Mouse (Mus musculus): Measurements from ENCODE around the gene Tgfbr3l. TPM values are rescaled to one million over a fixed set of nuclear protein-coding genes. Genes with fewer than 3 reads are reported as not detected.

Tgfbr3l gene
- polyA plus RNA-seq, 1 experiment from 2014 or later = 4.6 TPM

- DNase-seq = no peak
- 4% methylated on average over 33 of the region's 33 CpGs for WGBS
- peak within 1 kb of the TSS; percentile 35 for H3K4me2 ChIP-seq (ENCODE audit: low read length)
- no peak within 1 kb of the TSS for H3K4me3 ChIP-seq (replicated peaks; ENCODE audit: low read depth, low read length)
- H3K36me3 ChIP-seq (ENCODE audit: control insufficient read depth, insufficient read depth, low read length) = no peaks in the 10 kb centered on the region
- no peak within 1 kb of the TSS for H3K9ac ChIP-seq (replicated peaks; ENCODE audit: low read length)
- H3K4me1 ChIP-seq (ENCODE audit: control insufficient read depth, insufficient read depth, low read length) = peaks cover 4% of the 10 kb centered on the region; the same call in 1 of the 2 replicates
- H3K9me3 ChIP-seq (ENCODE audit: control insufficient read depth, low read length) = no peaks in the 10 kb centered on the region
- no peak within 1 kb of the TSS for H3K27ac ChIP-seq (replicated peaks; ENCODE audit: low read depth, low read length)
- ATAC-seq (ENCODE audit: low FRiP score, low TSS enrichment) = no peak
- peaks cover 10% of the 10 kb centered on the region; the same call in 1 of the 2 replicates for H3K27me3 ChIP-seq (ENCODE audit: control insufficient read depth, insufficient read depth, low read length)
These were observed 21.2 kb upstream of the Tgfbr3l start, which contains the start of gene Lrrc8e for GRCm38 (mm10) chr8:4226739-4227347. Gene Lrrc8e, plus strand, starts transcription at chr8:4226827.

- H3K9ac ChIP-seq (replicated peaks; ENCODE audit: low read length) = no peak overlapping the region
- H3K4me3 ChIP-seq (replicated peaks; ENCODE audit: low read depth, low read length) = no peak overlapping the region
- no peak overlapping the region for H3K27ac ChIP-seq (replicated peaks; ENCODE audit: low read depth, low read length)
- no peak overlapping the region for H3K4me2 ChIP-seq (ENCODE audit: low read length)
- WGBS = 93% methylated on average over 4 of the region's 4 CpGs
- DNase-seq = no peak
- no peaks in the 10 kb centered on the region for H3K36me3 ChIP-seq (ENCODE audit: control insufficient read depth, insufficient read depth, low read length)
- H3K27me3 ChIP-seq (ENCODE audit: control insufficient read depth, insufficient read depth, low read length) = peaks cover 10% of the 10 kb centered on the region; the same call in 1 of the 2 replicates
- no peaks in the 10 kb centered on the region for H3K9me3 ChIP-seq (ENCODE audit: control insufficient read depth, low read length)
- ATAC-seq (ENCODE audit: low FRiP score, low TSS enrichment) = no peak
- peaks cover 4% of the 10 kb centered on the region; the same call in 1 of the 2 replicates for H3K4me1 ChIP-seq (ENCODE audit: control insufficient read depth, insufficient read depth, low read length)
These were observed 20.1 kb upstream of the Tgfbr3l start for GRCm38 (mm10) chr8:4227919-4228318.

- Histone ChIP-seq H3K9ac (replicated peaks; ENCODE audit: low read length) (no peak overlapping the region), H3K9me3 (ENCODE audit: control insufficient read depth, low read length) (no peaks in the 10 kb centered on the region), H3K36me3 (ENCODE audit: control insufficient read depth, insufficient read depth, low read length) (no peaks in the 10 kb centered on the region), H3K27me3 (ENCODE audit: control insufficient read depth, insufficient read depth, low read length) (peaks cover 10% of the 10 kb centered on the region; the same call in 1 of the 2 replicates), H3K4me3 (replicated peaks; ENCODE audit: low read depth, low read length) (no peak overlapping the region), H3K4me1 (ENCODE audit: control insufficient read depth, insufficient read depth, low read length) (peaks cover 4% of the 10 kb centered on the region; the same call in 1 of the 2 replicates), H3K27ac (replicated peaks; ENCODE audit: low read depth, low read length) (no peak overlapping the region), H3K4me2 (ENCODE audit: low read length) (no peak overlapping the region)
- DNase-seq (no peak), ATAC-seq (ENCODE audit: low FRiP score, low TSS enrichment) (no peak)
- WGBS = 70% methylated on average over 5 of the region's 5 CpGs
These were observed 18.2 kb upstream of the Tgfbr3l start for GRCm38 (mm10) chr8:4229784-4230183.

- Histone ChIP-seq H3K9ac (replicated peaks; ENCODE audit: low read length) (no peak overlapping the region), H3K4me2 (ENCODE audit: low read length) (no peak overlapping the region), H3K4me1 (ENCODE audit: control insufficient read depth, insufficient read depth, low read length) (peaks cover 4% of the 10 kb centered on the region; the same call in 1 of the 2 replicates), H3K9me3 (ENCODE audit: control insufficient read depth, low read length) (no peaks in the 10 kb centered on the region), H3K27ac (replicated peaks; ENCODE audit: low read depth, low read length) (no peak overlapping the region), H3K4me3 (replicated peaks; ENCODE audit: low read depth, low read length) (no peak overlapping the region), H3K27me3 (ENCODE audit: control insufficient read depth, insufficient read depth, low read length) (peaks cover 10% of the 10 kb centered on the region; the same call in 1 of the 2 replicates), H3K36me3 (ENCODE audit: control insufficient read depth, insufficient read depth, low read length) (no peaks in the 10 kb centered on the region)
- DNase-seq (no peak), ATAC-seq (ENCODE audit: low FRiP score, low TSS enrichment) (no peak)
- 67% methylated on average over 10 of the region's 10 CpGs for WGBS
These were observed 17.2 kb upstream of the Tgfbr3l start for GRCm38 (mm10) chr8:4230612-4231351.

- Histone ChIP-seq H3K27ac (replicated peaks; ENCODE audit: low read depth, low read length) (peak overlapping the region; percentile 93), H3K9ac (replicated peaks; ENCODE audit: low read length) (peak overlapping the region; percentile 65), H3K4me1 (ENCODE audit: control insufficient read depth, insufficient read depth, low read length) (peaks cover 18% of the 10 kb centered on the region), H3K27me3 (ENCODE audit: control insufficient read depth, insufficient read depth, low read length) (no peaks in the 10 kb centered on the region), H3K9me3 (ENCODE audit: control insufficient read depth, low read length) (no peaks in the 10 kb centered on the region), H3K4me2 (ENCODE audit: low read length) (peak overlapping the region; percentile 95), H3K4me3 (replicated peaks; ENCODE audit: low read depth, low read length) (peak overlapping the region; percentile 70), H3K36me3 (ENCODE audit: control insufficient read depth, insufficient read depth, low read length) (peaks cover 17% of the 10 kb centered on the region)
- ATAC-seq (ENCODE audit: low FRiP score, low TSS enrichment) = no peak
- no peak for DNase-seq
- WGBS = 20% methylated on average over 15 of the region's 15 CpGs
These were observed 10.1 kb upstream of the Tgfbr3l start for GRCm38 (mm10) chr8:4237814-4238433.

- DNase-seq (peak; percentile 100), ATAC-seq (ENCODE audit: low FRiP score, low TSS enrichment) (peak; percentile 95)
- Histone ChIP-seq H3K4me1 (ENCODE audit: control insufficient read depth, insufficient read depth, low read length) (peaks cover 18% of the 10 kb centered on the region), H3K27me3 (ENCODE audit: control insufficient read depth, insufficient read depth, low read length) (no peaks in the 10 kb centered on the region), H3K27ac (replicated peaks; ENCODE audit: low read depth, low read length) (peak within 1 kb of the TSS; percentile 93), H3K4me3 (replicated peaks; ENCODE audit: low read depth, low read length) (peak within 1 kb of the TSS; percentile 70), H3K36me3 (ENCODE audit: control insufficient read depth, insufficient read depth, low read length) (peaks cover 24% of the 10 kb centered on the region), H3K4me2 (ENCODE audit: low read length) (peak within 1 kb of the TSS; percentile 95), H3K9me3 (ENCODE audit: control insufficient read depth, low read length) (no peaks in the 10 kb centered on the region), H3K9ac (replicated peaks; ENCODE audit: low read length) (peak within 1 kb of the TSS; percentile 75)
- under 1% methylated on average over 71 of the region's 71 CpGs for WGBS
These were observed 9.4 kb upstream of the Tgfbr3l start, which contains the start of the genes Map2k7 and Gm49320 for GRCm38 (mm10) chr8:4238434-4239192. Gene Map2k7, plus strand, starts transcription at chr8:4238740. Gene Gm49320, plus strand, starts transcription at chr8:4238865.

- no peak for DNase-seq
- H3K9me3 ChIP-seq (ENCODE audit: control insufficient read depth, low read length) = no peaks in the 10 kb centered on the region
- H3K27me3 ChIP-seq (ENCODE audit: control insufficient read depth, insufficient read depth, low read length) = no peaks in the 10 kb centered on the region
- peaks cover 18% of the 10 kb centered on the region for H3K4me1 ChIP-seq (ENCODE audit: control insufficient read depth, insufficient read depth, low read length)
- H3K4me2 ChIP-seq (ENCODE audit: low read length) = peak overlapping the region; percentile 95
- H3K36me3 ChIP-seq (ENCODE audit: control insufficient read depth, insufficient read depth, low read length) = peaks cover 31% of the 10 kb centered on the region
- H3K9ac ChIP-seq (replicated peaks; ENCODE audit: low read length) = peak overlapping the region; percentile 75
- 15% methylated on average over 19 of the region's 19 CpGs for WGBS
- H3K27ac ChIP-seq (replicated peaks; ENCODE audit: low read depth, low read length) = peak overlapping the region; percentile 93; the same call in 1 of the 2 replicates
- peak; percentile 15 for ATAC-seq (ENCODE audit: low FRiP score, low TSS enrichment)
- peak overlapping the region; percentile 70 for H3K4me3 ChIP-seq (replicated peaks; ENCODE audit: low read depth, low read length)
These were observed 8.7 kb upstream of the Tgfbr3l start for GRCm38 (mm10) chr8:4239193-4239890.

Measured in midbrain, embryonic 14.5 days (tissue).